Mouse (Mus musculus) heart, embryonic 16.5 days (tissue): ENCODE measurements around the gene Otulin. TPM values are rescaled to one million over a fixed set of nuclear protein-coding genes. Genes with fewer than 3 reads are reported as not detected.

Experiments
- ATAC-seq: fragments of 200-750 bp; cut with Nextera tagmentation; replicated peaks from 2 replicates; pipeline ENCODE4 v1.8.0; 2017; ENCODE audit warnings: moderate number of reproducible peaks; ENCODE audit not compliant: insufficient read depth, low FRiP score; ENCODE audit errors: extremely low read depth
- H3K27ac ChIP-seq: fragments of 300-500 bp; sonication (generic); 2 replicates; pipeline ENCODE4 v1.5.1; 2014; ENCODE audit warnings: mild to moderate bottlenecking, low read length, control low read depth, moderate library complexity
- H3K27me3 ChIP-seq: fragments of 300-500 bp; sonication (generic); 2 replicates; pipeline ENCODE4 v1.6.1; 2014; ENCODE audit warnings: low read length, mixed read lengths; ENCODE audit not compliant: control insufficient read depth, insufficient read depth
- H3K36me3 ChIP-seq: fragments of 300-500 bp; sonication (generic); 2 replicates; pipeline ENCODE4 v1.6.1; 2014; ENCODE audit not compliant: control insufficient read depth, insufficient read depth
- H3K4me1 ChIP-seq: fragments of 300-500 bp; sonication (generic); 2 replicates; pipeline ENCODE4 v1.6.1; 2014; ENCODE audit warnings: low read length, mixed read lengths; ENCODE audit not compliant: control insufficient read depth, insufficient read depth
- H3K4me2 ChIP-seq: fragments of 300-500 bp; sonication (generic); 2 replicates; pipeline ENCODE4 v1.6.1; 2014; ENCODE audit warnings: low read depth, mild to moderate bottlenecking, control low read depth, low read length
- H3K4me3 ChIP-seq: fragments of 300-500 bp; sonication (generic); 2 replicates; pipeline ENCODE4 v1.5.1; 2014; ENCODE audit warnings: mild to moderate bottlenecking, control low read depth, low read length
- H3K9ac ChIP-seq: fragments of 300-500 bp; sonication (generic); 2 replicates; pipeline ENCODE4 v1.6.1; 2014; ENCODE audit warnings: low read length, control low read depth
- H3K9me3 ChIP-seq: fragments of 300-500 bp; sonication (generic); replicated peaks from 2 replicates; pipeline ENCODE4 v1.6.1; 2016; ENCODE audit warnings: low read length; ENCODE audit not compliant: control insufficient read depth
- WGBS: fragments of 180-500 bp; shearing (Covaris S2); extraction: QIAGEN DNeasy Blood & Tissue Kit; methylation state at CpG from one replicate; pipeline ENCODE4 v1.1.7; 2014; 5-methylcytosine and 5-hydroxymethylcytosine counted together
- polyA plus RNA-seq: library from polyadenylated mRNA; unstranded; fragments of >200 nt; fragmentation: Nextera tagmentation; extraction: Ambion mirVana; gene quantifications from 2 replicates; pipeline ENCODE4 v1.2.1, GENCODE M21; 2015

The Otulin gene
- polyA plus RNA-seq, 1 experiment from 2014 or later = 26.0 TPM

GRCm38 (mm10) chr15:27582428-27582827 is 48.1 kb downstream of the Otulin start:
- H3K27ac ChIP-seq = no peak overlapping the region
- H3K27me3 ChIP-seq = no peaks in the 10 kb centered on the region
- H3K9me3 ChIP-seq = no peaks in the 10 kb centered on the region
- H3K4me1 ChIP-seq = peaks cover 12% of the 10 kb centered on the region
- no peak for ATAC-seq
- no peak overlapping the region for H3K4me3 ChIP-seq
- peaks cover 6% of the 10 kb centered on the region for H3K36me3 ChIP-seq
- WGBS = 91% methylated on average over 3 of the region's 3 CpGs
- H3K9ac ChIP-seq = no peak overlapping the region
- no peak overlapping the region for H3K4me2 ChIP-seq

- H3K27ac ChIP-seq = no peak overlapping the region
- no peak for ATAC-seq
These were observed 48.9 kb downstream of the Otulin start for GRCm38 (mm10) chr15:27581640-27582039.

GRCm38 (mm10) chr15:27580771-27581170 is 49.7 kb downstream of the Otulin start:
- Histone ChIP-seq H3K9me3 (no peaks in the 10 kb centered on the region), H3K4me2 (no peak overlapping the region), H3K36me3 (peaks cover 6% of the 10 kb centered on the region), H3K4me3 (no peak overlapping the region), H3K27ac (peak overlapping the region; percentile 75), H3K27me3 (no peaks in the 10 kb centered on the region), H3K4me1 (peaks cover 24% of the 10 kb centered on the region), H3K9ac (no peak overlapping the region)
- WGBS = 52% methylated on average over 2 of the region's 2 CpGs
- peak; percentile 38; the same call in 1 of the 2 replicates for ATAC-seq

More at GRCm38 (mm10) chr15:27581640-27582039, 48.9 kb downstream of the Otulin start:
- Histone ChIP-seq H3K9me3 (no peaks in the 10 kb centered on the region), H3K9ac (peak overlapping the region; percentile 9; the same call in 1 of the 2 replicates), H3K4me3 (no peak overlapping the region), H3K4me1 (peaks cover 16% of the 10 kb centered on the region), H3K4me2 (no peak overlapping the region), H3K36me3 (peaks cover 6% of the 10 kb centered on the region), H3K27me3 (no peaks in the 10 kb centered on the region)
- WGBS = 71% methylated on average over 3 of the region's 3 CpGs

GRCm38 (mm10) chr15:27579853-27580252 is 50.6 kb downstream of the Otulin start:
- no peaks in the 10 kb centered on the region for H3K27me3 ChIP-seq
- H3K36me3 ChIP-seq = peaks cover 6% of the 10 kb centered on the region
- H3K4me1 ChIP-seq = peaks cover 30% of the 10 kb centered on the region
- H3K4me3 ChIP-seq = no peak overlapping the region
- H3K4me2 ChIP-seq = no peak overlapping the region
- 82% methylated on average over 2 of the region's 2 CpGs for WGBS
- no peak overlapping the region for H3K27ac ChIP-seq
- no peaks in the 10 kb centered on the region for H3K9me3 ChIP-seq
- no peak for ATAC-seq
- H3K9ac ChIP-seq = no peak overlapping the region

GRCm38 (mm10) chr15:27578918-27579317 is 51.6 kb downstream of the Otulin start:
- 86% methylated on average over 6 of the region's 6 CpGs for WGBS
- no peak overlapping the region for H3K4me3 ChIP-seq
- peaks cover 6% of the 10 kb centered on the region for H3K36me3 ChIP-seq
- no peak for ATAC-seq
- no peaks in the 10 kb centered on the region for H3K9me3 ChIP-seq
- H3K4me2 ChIP-seq = no peak overlapping the region
- H3K9ac ChIP-seq = no peak overlapping the region
- peaks cover 30% of the 10 kb centered on the region for H3K4me1 ChIP-seq
- no peaks in the 10 kb centered on the region for H3K27me3 ChIP-seq
- H3K27ac ChIP-seq = no peak overlapping the region

DNA sequence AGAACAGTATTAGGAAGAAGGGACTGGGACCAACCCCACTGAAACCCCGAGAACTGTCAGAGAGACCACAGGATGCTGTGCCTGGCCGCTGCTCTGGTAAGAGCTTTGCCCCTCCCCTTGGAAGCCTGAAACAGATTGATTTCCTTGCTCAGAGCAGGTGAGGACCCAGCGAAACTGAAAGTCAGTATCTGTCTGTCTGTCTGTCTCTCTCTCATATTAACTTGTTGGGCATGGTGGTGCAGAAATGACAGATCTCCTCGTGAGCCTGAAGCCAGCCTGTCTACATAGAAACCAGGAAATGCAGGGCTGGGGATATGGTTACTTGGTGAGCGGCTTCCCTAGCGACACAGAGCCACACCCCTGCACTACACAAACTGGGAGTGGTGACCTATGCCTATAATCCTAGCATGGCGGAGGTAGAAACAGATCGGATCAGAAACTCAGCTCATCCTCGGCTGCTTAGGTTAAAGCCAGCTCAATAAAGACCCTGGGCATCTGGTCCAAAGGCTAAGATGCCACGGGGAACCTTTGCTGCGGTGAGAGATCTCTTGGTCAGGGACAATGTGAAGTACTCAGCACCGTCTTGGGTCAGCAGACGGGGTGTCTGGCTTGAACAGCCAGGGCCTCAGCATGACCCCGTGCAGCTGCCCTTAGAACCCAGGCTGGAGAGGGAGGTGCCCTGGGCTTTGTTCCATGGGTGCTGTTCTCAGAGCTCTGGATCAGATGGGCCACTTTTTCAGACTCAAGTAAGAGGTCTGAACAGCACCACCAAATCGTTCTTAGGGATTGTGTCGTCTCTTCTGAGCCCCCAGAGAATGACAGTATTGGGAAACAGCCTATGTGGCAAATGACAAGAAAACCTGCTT is 52.3 kb downstream of the Otulin start:
- no peaks in the 10 kb centered on the region for H3K27me3 ChIP-seq
- no peak overlapping the region for H3K4me3 ChIP-seq
- no peak overlapping the region for H3K9ac ChIP-seq
- H3K4me2 ChIP-seq = no peak overlapping the region
- H3K9me3 ChIP-seq = no peaks in the 10 kb centered on the region
- H3K27ac ChIP-seq = no peak overlapping the region
- H3K36me3 ChIP-seq = peaks cover 6% of the 10 kb centered on the region
- ATAC-seq = no peak
- peaks cover 30% of the 10 kb centered on the region for H3K4me1 ChIP-seq
- WGBS = 77% methylated on average over 16 of the region's 16 CpGs

GRCm38 (mm10) chr15:27576886-27577285 is 53.6 kb downstream of the Otulin start:
- H3K27ac ChIP-seq = peak overlapping the region; percentile 0; the same call in 1 of the 2 replicates
- peaks cover 30% of the 10 kb centered on the region for H3K4me1 ChIP-seq
- WGBS = 79% methylated on average over 1 of the region's 1 CpGs
- no peak overlapping the region for H3K9ac ChIP-seq
- ATAC-seq = no peak
- no peak overlapping the region for H3K4me3 ChIP-seq
- H3K36me3 ChIP-seq = no peaks in the 10 kb centered on the region
- no peaks in the 10 kb centered on the region for H3K9me3 ChIP-seq
- H3K4me2 ChIP-seq = no peak overlapping the region
- no peaks in the 10 kb centered on the region for H3K27me3 ChIP-seq

GRCm38 (mm10) chr15:27575932-27576331 is 54.6 kb downstream of the Otulin start:
- peaks cover 26% of the 10 kb centered on the region for H3K4me1 ChIP-seq
- 44% methylated on average over 3 of the region's 3 CpGs for WGBS
- peak; percentile 47; the same call in 1 of the 2 replicates for ATAC-seq
- no peak overlapping the region for H3K4me2 ChIP-seq
- H3K9me3 ChIP-seq = no peaks in the 10 kb centered on the region
- H3K36me3 ChIP-seq = no peaks in the 10 kb centered on the region
- H3K27ac ChIP-seq = peak overlapping the region; percentile 81
- no peak overlapping the region for H3K4me3 ChIP-seq
- no peak overlapping the region for H3K9ac ChIP-seq
- no peaks in the 10 kb centered on the region for H3K27me3 ChIP-seq

DNA sequence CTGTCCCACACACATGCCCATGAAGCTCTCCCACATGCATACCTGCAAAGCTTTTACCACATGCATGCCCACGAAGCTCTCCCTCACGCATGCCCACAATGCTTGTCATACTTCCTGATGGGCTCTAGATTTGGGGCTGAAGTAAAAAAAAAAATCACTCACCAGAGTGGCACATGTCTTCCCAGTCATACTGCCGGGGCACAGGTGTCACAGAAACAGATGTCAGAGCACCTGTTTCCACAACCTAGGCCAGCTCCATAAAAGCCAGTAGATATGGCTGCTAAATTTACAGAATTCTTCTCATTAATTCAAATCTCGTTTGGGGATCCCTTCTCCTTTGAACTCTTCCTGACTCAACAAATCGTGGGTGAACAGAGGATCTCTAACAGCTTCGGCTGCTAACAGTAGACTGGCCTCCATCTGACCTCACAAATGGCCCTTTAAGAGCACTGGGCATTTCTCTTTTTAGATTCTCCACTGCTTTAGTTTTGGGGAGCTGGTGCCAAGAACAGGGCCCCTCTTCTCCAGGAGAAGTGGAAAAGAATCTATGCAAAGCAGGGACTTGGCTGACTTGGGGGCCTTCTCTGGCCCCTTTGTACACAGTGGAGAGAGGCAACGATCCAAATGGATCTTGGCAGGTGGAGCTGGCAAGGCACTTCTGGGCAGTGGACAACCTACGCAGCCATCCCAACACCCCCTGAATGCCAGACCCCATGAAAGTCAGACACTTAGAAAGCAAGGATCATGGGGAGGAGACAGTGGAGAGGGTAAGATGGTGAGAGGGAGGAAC is 55.3 kb downstream of the Otulin start:
- Histone ChIP-seq H3K4me1 (peaks cover 19% of the 10 kb centered on the region), H3K27ac (peak overlapping the region; percentile 81), H3K4me2 (no peak overlapping the region), H3K27me3 (no peaks in the 10 kb centered on the region), H3K9ac (no peak overlapping the region), H3K4me3 (no peak overlapping the region), H3K36me3 (no peaks in the 10 kb centered on the region), H3K9me3 (no peaks in the 10 kb centered on the region)
- ATAC-seq = peak; percentile 32; the same call in 1 of the 2 replicates
- 70% methylated on average over 8 of the region's 8 CpGs for whole genome bisulfite sequencing
